Mouse (Mus musculus) forebrain, embryonic 12.5 days (tissue): ENCODE measurements around the gene Ankfn1. TPM values are rescaled to one million over a fixed set of nuclear protein-coding genes. Genes with fewer than 3 reads are reported as not detected.

Experiments used
- ATAC-seq: fragments of 200-750 bp; cut with Nextera tagmentation; 2 replicates; pipeline ENCODE4 v1.8.0; 2017; ENCODE audit warnings: moderate TSS enrichment; ENCODE audit not compliant: low FRiP score
- H3K27ac ChIP-seq: fragments of 300-500 bp; sonication (generic); 2 replicates; pipeline ENCODE4 v1.5.1; 2016; ENCODE audit warnings: mild to moderate bottlenecking
- H3K27me3 ChIP-seq: fragments of 300-500 bp; sonication (generic); 2 replicates; pipeline ENCODE4 v1.6.1; 2016; ENCODE audit warnings: mild to moderate bottlenecking
- H3K36me3 ChIP-seq: fragments of 300-500 bp; sonication (generic); replicated peaks from 2 replicates; pipeline ENCODE4 v1.6.1; 2016; ENCODE audit warnings: mild to moderate bottlenecking
- H3K4me1 ChIP-seq: fragments of 300-500 bp; sonication (generic); 2 replicates; pipeline ENCODE4 v1.6.1; 2016
- H3K4me2 ChIP-seq: fragments of 300-500 bp; sonication (generic); 2 replicates; pipeline ENCODE4 v1.6.1; 2016; ENCODE audit warnings: mild to moderate bottlenecking, moderate library complexity
- H3K4me3 ChIP-seq: fragments of 300-500 bp; sonication (generic); replicated peaks from 2 replicates; pipeline ENCODE4 v1.5.1; 2016; ENCODE audit warnings: mild to moderate bottlenecking
- H3K9ac ChIP-seq: fragments of 300-500 bp; sonication (generic); 2 replicates; pipeline ENCODE4 v1.6.1; 2016; ENCODE audit warnings: mild to moderate bottlenecking
- H3K9me3 ChIP-seq: fragments of 300-500 bp; sonication (generic); 2 replicates; pipeline ENCODE4 v1.6.1; 2016
- whole genome bisulfite sequencing: fragments of 180-500 bp; shearing (Covaris S2); methylation state at CpG from one replicate; pipeline ENCODE4 v1.1.7; 2016; 5-methylcytosine and 5-hydroxymethylcytosine counted together
- polyA plus RNA-seq: library from polyadenylated mRNA; unstranded; fragments of >200 nt; fragmentation: Nextera tagmentation; extraction: Ambion mirVana; gene quantifications from 2 replicates; pipeline ENCODE4 v1.2.1, GENCODE M21; 2016

Ankfn1 gene
- polyA plus RNA-seq, 1 experiment from 2014 or later = 3.5 TPM

DNA sequence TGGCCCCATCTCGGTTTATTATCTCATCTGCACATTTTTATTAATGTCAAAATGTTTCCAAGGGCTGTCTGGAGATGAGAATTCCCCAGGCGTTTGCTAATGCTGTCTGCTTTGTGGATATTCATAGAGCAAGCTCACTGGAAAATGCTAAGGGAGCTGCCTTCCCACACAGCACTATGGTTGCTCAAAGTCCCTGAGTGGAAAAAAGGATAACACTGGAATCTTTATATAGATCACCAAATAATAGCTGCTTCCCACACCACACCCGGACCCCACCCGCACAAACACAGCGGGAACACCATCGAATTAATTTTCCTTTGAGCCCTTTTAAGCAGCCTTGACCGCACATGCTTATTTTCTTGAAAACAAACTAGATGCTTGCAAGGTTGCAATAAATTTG, 169.4 kb downstream of the Ankfn1 start:
- 77% methylated on average over 7 of the region's 7 CpGs for WGBS
- Histone ChIP-seq H3K9me3 (no peaks in the 10 kb centered on the region), H3K9ac (no peak overlapping the region), H3K4me3 (no peak overlapping the region), H3K36me3 (no peaks in the 10 kb centered on the region), H3K27me3 (no peaks in the 10 kb centered on the region), H3K4me1 (no peaks in the 10 kb centered on the region), H3K4me2 (no peak overlapping the region), H3K27ac (no peak overlapping the region)
- no peak for ATAC-seq

DNA sequence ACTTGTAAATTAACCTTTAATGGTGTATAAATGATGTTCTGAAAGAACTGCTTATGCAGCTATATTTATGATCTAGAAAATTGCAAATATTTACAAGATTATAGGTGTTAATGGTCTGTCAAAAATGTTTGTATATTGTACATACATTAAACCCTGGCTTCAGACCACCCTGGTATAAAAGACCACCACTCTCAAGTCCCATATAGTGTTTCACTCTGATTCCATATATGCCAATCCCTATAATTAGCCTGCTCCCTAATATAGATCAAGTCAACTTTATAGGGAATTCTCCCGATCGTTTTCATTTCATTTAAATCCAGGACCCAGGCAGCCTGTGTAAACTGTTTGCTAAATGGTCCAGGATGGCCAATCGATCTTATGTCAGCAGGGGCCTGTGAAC, 170.2 kb downstream of the Ankfn1 start:
- H3K4me1 ChIP-seq = no peaks in the 10 kb centered on the region
- ATAC-seq = no peak

DNA sequence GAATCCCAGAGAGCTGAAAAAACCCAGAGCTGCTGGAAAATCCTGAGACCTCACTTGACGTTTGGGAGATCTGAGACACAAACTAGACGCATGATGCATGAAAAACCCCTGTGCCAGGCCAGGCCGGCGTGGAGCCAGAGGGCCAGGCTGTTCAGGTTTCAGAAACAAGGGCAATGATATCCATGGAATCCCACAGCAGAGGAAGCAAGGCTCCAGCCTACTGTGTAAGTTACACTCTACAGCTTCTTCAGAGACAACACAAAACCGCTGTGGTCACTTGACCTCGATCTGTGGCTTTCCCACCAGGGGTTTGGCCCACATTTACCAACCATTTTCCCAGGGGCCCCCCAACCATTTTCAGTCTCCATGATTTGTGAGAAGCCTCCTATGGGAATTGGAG, 171.1 kb downstream of the Ankfn1 start:
- Histone ChIP-seq H3K27ac (no peak overlapping the region), H3K27me3 (no peaks in the 10 kb centered on the region), H3K36me3 (no peaks in the 10 kb centered on the region), H3K9ac (no peak overlapping the region), H3K4me3 (no peak overlapping the region), H3K4me2 (no peak overlapping the region), H3K4me1 (no peaks in the 10 kb centered on the region), H3K9me3 (no peaks in the 10 kb centered on the region)
- no peak for ATAC-seq
- 88% methylated on average over 6 of the region's 6 CpGs for WGBS

More for the DNA sequence above, 170.2 kb downstream of the Ankfn1 start:
- 77% methylated on average over 3 of the region's 3 CpGs for WGBS
- no peak overlapping the region for H3K4me3 ChIP-seq
- H3K27me3 ChIP-seq = no peaks in the 10 kb centered on the region
- no peak overlapping the region for H3K27ac ChIP-seq
- no peaks in the 10 kb centered on the region for H3K36me3 ChIP-seq
- H3K4me2 ChIP-seq = no peak overlapping the region
- no peak overlapping the region for H3K9ac ChIP-seq
- H3K9me3 ChIP-seq = no peaks in the 10 kb centered on the region

DNA sequence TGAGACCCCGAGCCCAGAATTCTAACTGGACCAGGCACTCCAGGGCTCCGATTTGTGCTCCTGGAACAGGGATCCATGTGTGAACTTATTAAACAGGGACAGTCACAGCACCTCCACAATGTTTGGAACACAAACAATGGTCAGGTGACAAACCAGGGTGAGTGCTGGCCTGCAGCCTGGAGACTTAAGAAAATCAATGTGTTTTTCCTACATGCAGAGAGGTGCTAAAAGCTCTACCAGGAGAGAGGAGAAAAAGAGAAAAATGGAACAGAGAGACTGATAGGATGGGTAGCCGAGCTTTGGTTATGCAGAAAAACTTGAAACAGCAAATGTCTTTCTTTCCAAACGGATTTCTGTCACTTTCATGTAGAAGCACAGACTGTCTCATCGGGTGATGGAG, 174.5 kb downstream of the Ankfn1 start:
- H3K27me3 ChIP-seq = no peaks in the 10 kb centered on the region
- WGBS = 91% methylated on average over 5 of the region's 5 CpGs
- H3K4me1 ChIP-seq = no peaks in the 10 kb centered on the region
- H3K4me2 ChIP-seq = no peak overlapping the region
- no peak overlapping the region for H3K27ac ChIP-seq
- ATAC-seq = no peak
- no peak overlapping the region for H3K4me3 ChIP-seq
- H3K9ac ChIP-seq = no peak overlapping the region
- no peaks in the 10 kb centered on the region for H3K9me3 ChIP-seq
- H3K36me3 ChIP-seq = no peaks in the 10 kb centered on the region

DNA sequence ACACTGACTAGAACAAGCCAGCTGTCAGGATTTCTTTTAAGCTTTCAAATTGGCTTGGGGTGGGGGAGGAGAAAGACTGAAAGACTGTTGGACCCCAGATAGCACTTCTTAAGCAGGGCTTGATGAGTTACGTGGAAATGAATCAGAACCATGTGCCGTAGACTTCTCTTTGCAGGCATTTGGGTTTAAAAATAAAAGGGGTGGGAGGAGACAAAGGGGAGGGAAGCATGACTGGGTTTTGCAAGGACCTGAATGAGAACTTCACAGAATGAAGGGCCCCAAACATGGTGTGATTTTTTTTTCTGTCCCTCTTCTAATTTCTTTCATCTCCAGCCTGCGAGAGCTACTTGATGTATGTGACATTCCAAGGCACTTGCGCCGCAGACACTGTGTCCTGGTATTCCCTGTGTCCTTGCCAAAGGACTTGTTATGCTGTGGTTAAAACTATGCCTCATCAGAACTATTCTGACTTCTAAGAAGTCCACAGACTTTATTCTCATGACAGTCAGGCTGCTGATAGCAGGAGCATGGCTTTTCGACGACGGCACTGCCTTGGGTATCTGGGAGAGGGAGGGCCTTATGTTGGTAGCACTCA, 176.4 kb downstream of the Ankfn1 start:
- no peak for ATAC-seq
- H3K4me1 ChIP-seq = no peaks in the 10 kb centered on the region
- no peaks in the 10 kb centered on the region for H3K27me3 ChIP-seq
- H3K4me2 ChIP-seq = no peak overlapping the region
- no peaks in the 10 kb centered on the region for H3K9me3 ChIP-seq
- WGBS = 84% methylated on average over 8 of the region's 8 CpGs
- H3K4me3 ChIP-seq = no peak overlapping the region
- H3K36me3 ChIP-seq = no peaks in the 10 kb centered on the region
- no peak overlapping the region for H3K27ac ChIP-seq
- no peak overlapping the region for H3K9ac ChIP-seq

DNA sequence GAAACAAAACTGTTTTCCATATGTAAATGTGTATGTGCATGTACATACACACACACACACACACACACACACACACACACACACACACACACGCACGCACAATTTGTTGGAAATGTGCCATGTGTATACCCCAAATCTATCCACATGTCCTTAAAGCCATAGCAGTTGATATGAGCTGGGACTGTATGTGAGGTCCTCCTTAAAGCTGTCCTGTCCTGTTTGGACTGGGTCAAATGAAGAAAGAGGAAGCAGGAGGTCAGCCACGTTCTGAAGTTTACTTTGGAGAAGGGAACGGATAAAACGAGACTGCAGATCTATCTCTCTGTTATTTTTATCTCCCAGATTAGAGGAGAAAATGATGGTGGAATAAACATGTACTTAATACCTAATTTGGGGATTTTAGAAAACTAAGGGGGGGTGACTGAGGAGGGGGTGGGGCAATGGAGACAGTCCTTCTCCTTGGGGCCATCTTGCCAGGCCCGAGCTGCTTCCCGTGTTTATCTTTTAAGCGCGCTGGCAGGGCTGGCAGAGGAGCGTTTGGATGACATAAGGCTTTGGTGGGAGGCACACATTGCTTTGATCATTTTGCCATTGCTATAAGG, 187.1 kb downstream of the Ankfn1 start:
- 83% methylated on average over 10 of the region's 10 CpGs for WGBS
- no peaks in the 10 kb centered on the region for H3K4me1 ChIP-seq
- no peak overlapping the region for H3K9ac ChIP-seq
- H3K4me3 ChIP-seq = no peak overlapping the region
- H3K9me3 ChIP-seq = no peaks in the 10 kb centered on the region
- no peaks in the 10 kb centered on the region for H3K27me3 ChIP-seq
- no peak overlapping the region for H3K4me2 ChIP-seq
- H3K27ac ChIP-seq = no peak overlapping the region
- no peak for ATAC-seq
- no peaks in the 10 kb centered on the region for H3K36me3 ChIP-seq

DNA sequence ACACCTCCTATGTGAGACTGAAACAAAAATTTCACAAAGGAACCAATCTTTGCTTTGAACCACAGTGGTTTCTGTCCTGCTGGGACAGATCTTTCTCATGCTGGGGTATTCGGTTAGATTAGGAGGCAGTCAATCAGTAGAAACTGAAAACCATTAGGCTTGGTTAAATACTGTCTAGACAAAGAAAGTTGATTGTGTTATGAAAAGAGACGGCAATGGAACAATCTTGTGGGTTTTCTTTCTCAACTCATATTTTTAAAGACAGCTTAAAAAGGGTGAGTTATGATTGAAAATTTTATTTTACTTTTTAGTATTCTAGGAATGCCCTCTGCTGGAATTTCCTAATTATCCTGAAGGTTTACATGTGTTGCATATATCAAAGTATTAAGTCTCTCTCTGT, 191.1 kb downstream of the Ankfn1 start:
- Histone ChIP-seq H3K9me3 (no peaks in the 10 kb centered on the region), H3K9ac (no peak overlapping the region), H3K4me3 (no peak overlapping the region), H3K27ac (no peak overlapping the region), H3K4me1 (no peaks in the 10 kb centered on the region), H3K4me2 (no peak overlapping the region), H3K27me3 (no peaks in the 10 kb centered on the region), H3K36me3 (no peaks in the 10 kb centered on the region)
- 44% methylated on average over 2 of the region's 2 CpGs for WGBS
- ATAC-seq = no peak

DNA sequence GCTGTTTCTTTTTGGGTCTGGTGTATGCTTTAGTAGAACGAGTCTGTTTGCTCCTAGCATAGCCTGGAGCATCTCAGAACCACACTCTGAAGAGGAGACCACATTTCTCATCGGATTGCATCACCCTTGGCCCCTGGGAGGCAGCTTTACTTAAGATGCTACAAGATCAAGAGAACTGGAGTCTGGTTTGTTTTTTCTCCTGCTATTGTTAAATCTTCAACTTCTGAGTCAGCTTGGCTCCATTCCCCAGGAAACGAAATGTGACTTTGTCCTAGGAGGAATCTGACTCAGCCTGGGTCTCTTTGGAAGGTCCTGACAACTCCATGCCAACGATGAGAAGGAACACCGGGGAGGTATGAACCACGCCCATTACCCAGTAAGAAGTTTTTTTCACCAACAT, 197.6 kb downstream of the Ankfn1 start:
- Histone ChIP-seq H3K4me3 (no peak overlapping the region), H3K9ac (no peak overlapping the region), H3K9me3 (no peaks in the 10 kb centered on the region), H3K4me1 (peaks cover 5% of the 10 kb centered on the region; the same call in 1 of the 2 replicates), H3K36me3 (no peaks in the 10 kb centered on the region), H3K27me3 (no peaks in the 10 kb centered on the region), H3K27ac (no peak overlapping the region), H3K4me2 (no peak overlapping the region)
- 80% methylated on average over 6 of the region's 6 CpGs for whole genome bisulfite sequencing
- no peak for ATAC-seq

DNA sequence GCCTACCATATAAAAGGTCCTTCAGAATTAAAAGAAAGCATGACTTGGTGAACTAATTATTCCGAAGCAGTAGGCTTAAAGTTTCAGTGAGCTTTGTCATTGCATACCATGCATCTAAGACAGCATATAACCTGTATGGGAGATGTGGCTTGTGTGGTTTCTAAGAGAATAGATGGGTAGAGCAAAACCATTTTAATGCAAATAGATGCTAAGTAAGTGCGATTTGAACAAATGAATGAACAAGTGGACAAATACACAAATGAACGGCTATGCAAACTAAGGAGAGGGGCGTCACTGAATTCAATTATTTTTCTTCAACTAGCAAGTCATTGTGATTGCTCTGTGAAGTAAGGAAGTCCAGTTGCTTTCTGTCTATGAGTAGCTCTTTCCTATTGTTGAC, 198.3 kb downstream of the Ankfn1 start:
- WGBS = 46% methylated on average over 4 of the region's 4 CpGs
- H3K27me3 ChIP-seq = no peaks in the 10 kb centered on the region
- no peaks in the 10 kb centered on the region for H3K36me3 ChIP-seq
- no peak overlapping the region for H3K9ac ChIP-seq
- no peak overlapping the region for H3K27ac ChIP-seq
- H3K4me1 ChIP-seq = peaks cover 5% of the 10 kb centered on the region; the same call in 1 of the 2 replicates
- no peak overlapping the region for H3K4me3 ChIP-seq
- no peak overlapping the region for H3K4me2 ChIP-seq
- no peak for ATAC-seq
- H3K9me3 ChIP-seq = no peaks in the 10 kb centered on the region

DNA sequence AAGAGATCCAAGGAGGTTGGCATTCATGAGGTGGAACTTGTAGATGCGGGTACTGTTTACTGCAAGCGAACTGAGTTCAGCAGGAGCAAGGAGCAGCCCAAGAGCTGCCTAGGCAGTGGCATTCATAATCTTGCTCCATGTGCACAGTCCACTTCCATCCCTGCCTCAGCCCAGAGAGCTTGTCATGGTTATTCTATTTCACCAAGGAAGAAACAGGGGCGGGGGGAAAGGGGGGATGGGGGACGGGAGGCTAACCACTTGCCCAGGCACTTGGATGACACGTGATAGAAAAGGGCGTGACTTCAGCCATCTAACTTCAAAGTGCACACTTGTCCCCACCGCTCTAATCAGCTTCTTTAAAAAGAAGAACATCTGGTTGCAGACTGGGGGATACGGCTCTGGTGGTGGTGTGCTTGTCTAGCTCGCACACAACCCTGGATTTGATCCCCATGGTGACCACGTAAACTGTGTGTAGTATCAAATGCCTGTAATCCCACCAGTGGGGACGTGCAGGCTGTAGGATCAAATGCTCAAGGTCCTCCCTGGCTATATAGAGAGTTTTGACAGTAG, 203.1 kb downstream of the Ankfn1 start:
- no peak overlapping the region for H3K9ac ChIP-seq
- no peaks in the 10 kb centered on the region for H3K27me3 ChIP-seq
- no peaks in the 10 kb centered on the region for H3K36me3 ChIP-seq
- no peak overlapping the region for H3K4me3 ChIP-seq
- WGBS = 83% methylated on average over 11 of the region's 11 CpGs
- H3K27ac ChIP-seq = no peak overlapping the region
- H3K9me3 ChIP-seq = no peaks in the 10 kb centered on the region
- ATAC-seq = no peak
- peaks cover 4% of the 10 kb centered on the region; the same call in 1 of the 2 replicates for H3K4me1 ChIP-seq
- no peak overlapping the region for H3K4me2 ChIP-seq

DNA sequence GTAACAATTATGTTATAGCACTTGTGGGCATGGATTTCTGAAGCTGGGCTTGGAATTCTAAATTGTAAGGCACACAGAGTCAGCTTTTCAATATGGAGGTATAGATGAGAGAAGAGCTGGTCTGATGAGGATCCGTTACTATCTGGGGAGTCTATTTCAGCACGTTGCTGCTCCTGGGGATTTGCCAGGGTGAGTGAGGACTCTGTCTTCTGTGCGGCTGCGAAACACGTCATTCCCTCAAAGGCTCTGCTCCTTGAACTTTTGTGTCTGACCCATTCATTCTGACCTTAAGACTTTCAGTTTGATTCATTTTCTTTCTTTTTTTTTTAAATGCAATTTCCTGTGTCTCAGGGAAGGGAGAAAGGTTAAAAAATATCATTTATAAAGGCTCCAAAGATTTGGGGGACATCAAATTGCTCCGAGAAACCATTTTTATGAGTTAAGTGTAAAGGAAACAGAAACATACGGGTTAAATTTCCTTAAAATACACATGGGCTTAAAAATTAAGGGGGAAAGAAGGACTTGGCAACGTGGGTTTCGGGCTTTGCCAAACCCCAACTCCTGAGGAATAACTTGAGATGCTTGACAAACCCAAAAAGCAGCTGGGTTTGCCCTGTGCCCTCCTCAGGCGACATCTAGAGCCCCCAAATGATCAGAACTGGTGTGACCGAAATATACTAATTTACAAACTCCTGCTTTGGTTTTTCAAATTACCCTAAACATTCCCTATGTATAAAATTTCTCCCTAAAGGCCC, 207.9 kb downstream of the Ankfn1 start:
- no peak for ATAC-seq
- H3K27me3 ChIP-seq = no peaks in the 10 kb centered on the region
- WGBS = 80% methylated on average over 11 of the region's 11 CpGs
- no peaks in the 10 kb centered on the region for H3K36me3 ChIP-seq
- H3K4me3 ChIP-seq = no peak overlapping the region
- H3K4me2 ChIP-seq = no peak overlapping the region
- no peaks in the 10 kb centered on the region for H3K9me3 ChIP-seq
- no peak overlapping the region for H3K27ac ChIP-seq
- H3K4me1 ChIP-seq = no peaks in the 10 kb centered on the region
- H3K9ac ChIP-seq = no peak overlapping the region

DNA sequence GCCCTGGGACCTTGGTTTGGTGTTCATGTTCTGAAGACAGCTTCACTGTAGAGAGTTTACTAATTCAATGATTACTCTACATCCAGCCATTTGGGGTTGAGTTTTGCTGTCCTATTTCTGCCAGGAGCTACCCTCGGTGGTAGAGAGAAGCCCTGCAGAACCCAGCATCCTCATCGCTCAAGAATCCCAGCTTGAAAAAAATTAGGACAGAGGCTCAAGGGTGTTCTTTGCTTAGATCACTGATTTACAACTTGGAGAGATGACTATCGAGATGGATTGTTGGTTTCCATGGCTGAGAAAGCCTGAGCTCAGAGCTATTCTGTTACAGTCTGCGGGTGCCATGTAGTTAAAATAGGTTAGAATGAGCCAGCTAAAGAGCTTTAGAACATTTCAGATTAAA, 209.2 kb downstream of the Ankfn1 start:
- Histone ChIP-seq H3K27ac (no peak overlapping the region), H3K9me3 (no peaks in the 10 kb centered on the region), H3K27me3 (no peaks in the 10 kb centered on the region), H3K4me1 (no peaks in the 10 kb centered on the region), H3K4me3 (no peak overlapping the region), H3K4me2 (no peak overlapping the region), H3K36me3 (no peaks in the 10 kb centered on the region), H3K9ac (no peak overlapping the region)
- no peak for ATAC-seq
- 92% methylated on average over 4 of the region's 4 CpGs for WGBS
